Mouse (Mus musculus): ENCODE results near the gene Orm3.
A peak's percentile ranks its signal among the peaks of the same experiment; 100 is the strongest.

The Orm3 gene

GRCm38 (mm10) chr4:63355877-63356665 lies at the start of gene Orm3:
TSS of gene Orm3 (plus strand) at chr4:63356162.
- no peak for DNase-seq (ENCODE audit: low spot score in 2 of 2)

- DNase-seq (ENCODE audit: low spot score in 2 of 2): peak; percentile 66 to 69
Measured at GRCm38 (mm10) chr4:63307175-63308062, 48.5 kb upstream of the Orm3 start.

- no peak for DNase-seq (ENCODE audit: low spot score in 2 of 2)
Measured at GRCm38 (mm10) chr4:63308316-63308715, 47.6 kb upstream of the Orm3 start.

- no peak for DNase-seq (ENCODE audit: low spot score in 2 of 2)
Measured at GRCm38 (mm10) chr4:63310247-63310855, 45.6 kb upstream of the Orm3 start.

- no peak for DNase-seq (ENCODE audit: low spot score in 2 of 2)
Measured at GRCm38 (mm10) chr4:63311426-63311825, 44.5 kb upstream of the Orm3 start.

- no peak for DNase-seq (ENCODE audit: low spot score in 2 of 2)
Measured at GRCm38 (mm10) chr4:63314063-63314462, 41.9 kb upstream of the Orm3 start.

- no peak for DNase-seq (ENCODE audit: low spot score in 2 of 2)
Measured at GRCm38 (mm10) chr4:63316076-63316746, 39.8 kb upstream of the Orm3 start.

- DNase-seq (ENCODE audit: low spot score in 2 of 2): peak; percentile 18 to 31
Measured at GRCm38 (mm10) chr4:63319566-63319965, 36.4 kb upstream of the Orm3 start.

- DNase-seq (ENCODE audit: low spot score in 2 of 2): no peak
Measured at GRCm38 (mm10) chr4:63323275-63323815, 32.6 kb upstream of the Orm3 start.

- no peak for DNase-seq (ENCODE audit: low spot score in 2 of 2)
Measured at GRCm38 (mm10) chr4:63333403-63333802, 22.6 kb upstream of the Orm3 start.

GRCm38 (mm10) chr4:63338414-63339076 lies 17.4 kb upstream of the Orm3 start:
- DNase-seq (ENCODE audit: low spot score in 2 of 2): no peak

GRCm38 (mm10) chr4:63342491-63342890 lies 13.5 kb upstream of the Orm3 start:
- DNase-seq (ENCODE audit: low spot score in 2 of 2): no peak

GRCm38 (mm10) chr4:63343608-63344007 lies 12.4 kb upstream of the Orm3 start:
- DNase-seq (ENCODE audit: low spot score in 2 of 2): no peak

GRCm38 (mm10) chr4:63344295-63344694 lies 11.7 kb upstream of the Orm3 start, which contains the start of gene Orm1:
TSS of gene Orm1 (plus strand) at chr4:63344560.
- no peak for DNase-seq (ENCODE audit: low spot score in 2 of 2)

- no peak for DNase-seq (ENCODE audit: low spot score in 2 of 2)
Measured at GRCm38 (mm10) chr4:63345261-63345660, 10.7 kb upstream of the Orm3 start.

- no peak for DNase-seq (ENCODE audit: low spot score in 2 of 2)
Measured at GRCm38 (mm10) chr4:63346659-63347058, 9.3 kb upstream of the Orm3 start.

GRCm38 (mm10) chr4:63348524-63348923 lies 7.4 kb upstream of the Orm3 start:
- DNase-seq (ENCODE audit: low spot score in 2 of 2): no peak

GRCm38 (mm10) chr4:63356981-63357570 lies 1.1 kb downstream of the Orm3 start:
- DNase-seq (ENCODE audit: low spot score in 2 of 2): no peak

GRCm38 (mm10) chr4:63359861-63360260 lies 3.9 kb downstream of the Orm3 start:
- DNase-seq (ENCODE audit: low spot score in 2 of 2): no peak

- no peak for DNase-seq (ENCODE audit: low spot score in 2 of 2)
Measured at GRCm38 (mm10) chr4:63362150-63362549, 6.2 kb downstream of the Orm3 start, which contains the start of gene Orm2. TSS of gene Orm2 (plus strand) at chr4:63362449.
